20 mouse cellular contexts compared by ENCODE assay signal in genomic region chr16:4616829-4617228, GRCm38 (mm10). TPM values are rescaled to one million over a fixed set of nuclear protein-coding genes. Genes with fewer than 3 reads are reported as not detected.
"Had no signal": no experiment of that assay in that cellular context is flagged by ENCODE, and none has a peak within 500 bp of the region (broad histone marks: within the 10 kb centered on the region; RNA-seq: fewer than 3 reads in every experiment).

No protein-coding gene starts in this region.

- H3K27me3 ChIP-seq: lung, embryonic 15.5 days; midbrain, embryonic 12.5 days; neural tube, embryonic 12.5 days had no signal

- H3K9ac ChIP-seq: liver, postnatal 0 days; lung, embryonic 15.5 days; midbrain, embryonic 12.5 days; neural tube, embryonic 12.5 days had no signal

- H3K27ac ChIP-seq: lung, embryonic 15.5 days; midbrain, embryonic 10.5 days; midbrain, embryonic 12.5 days; neural tube, embryonic 12.5 days had no signal

- H3K9me3 ChIP-seq: lung, embryonic 15.5 days; midbrain, embryonic 10.5 days; midbrain, embryonic 12.5 days; neural tube, embryonic 12.5 days had no signal

- ATAC-seq: liver, postnatal 0 days; lung, postnatal 0 days; midbrain, embryonic 16.5 days had no signal

- H3K4me2 ChIP-seq: lung, embryonic 15.5 days; midbrain, embryonic 12.5 days; neural tube, embryonic 12.5 days had no signal

- H3K4me1 ChIP-seq: lung, embryonic 15.5 days; midbrain, embryonic 10.5 days; midbrain, embryonic 12.5 days; neural tube, embryonic 12.5 days had no signal

- H3K4me3 ChIP-seq: lung, embryonic 15.5 days; midbrain, embryonic 10.5 days; midbrain, embryonic 12.5 days; neural tube, embryonic 12.5 days had no signal

- DNase-seq: liver, postnatal 0 days; lung, adult 2 months; lung, postnatal 14 days; lung, postnatal 36 days; midbrain, embryonic 14.5 days; retina, postnatal 1 day; right cerebral cortex, adult 18-20 months; right cerebral cortex, postnatal 25 days; right cerebral cortex, postnatal 4 days; spleen, adult 18-20 months; thymus, adult 18-20 months; thymus, postnatal 14 days; thymus, postnatal 36 days had no signal

RNA-seq across cellular contexts. Expression of gene Vasn, which starts 22.9 kb away (rescaled TPM):
- total RNA-seq: megakaryocyte, adult 5-6 weeks had no signal
